Mouse (Mus musculus): ENCODE data around the gene Paqr8. TPM values are rescaled to one million over a fixed set of nuclear protein-coding genes. Genes with fewer than 3 reads are reported as not detected.

The Paqr8 gene
- 0.33 and 0.36 TPM in 2 replicates for polyA plus RNA-seq (2015; fragmentation: Nextera tagmentation; extraction: Ambion mirVana)

DNA sequence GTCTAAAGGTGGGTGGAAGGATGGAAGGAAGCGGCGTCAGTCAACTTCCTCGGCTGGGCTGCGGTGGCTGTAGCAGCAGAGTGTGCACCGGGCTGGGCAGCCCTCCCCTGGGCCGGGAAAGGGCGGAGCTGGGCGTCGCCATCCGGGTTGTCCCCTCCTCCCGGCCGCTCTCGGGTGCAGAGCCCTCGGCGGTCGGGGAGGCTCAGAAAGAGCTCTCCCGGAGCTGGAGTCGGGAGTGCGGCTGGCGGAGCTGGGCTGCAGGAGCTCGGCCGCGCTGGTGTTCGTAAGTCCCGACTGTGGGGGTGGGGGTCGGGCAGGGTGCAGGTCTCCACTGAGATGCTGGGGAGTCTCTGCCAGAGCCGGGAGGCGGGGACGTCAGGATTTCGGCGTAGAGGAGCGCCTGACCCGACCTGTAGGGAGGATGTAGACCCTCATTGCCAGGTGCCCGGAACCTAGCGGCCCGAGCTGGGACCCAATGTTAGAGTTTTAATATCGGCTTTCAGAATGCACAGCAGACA lies at the start of gene Paqr8:
Gene Paqr8, plus strand, starts transcription at position 203 of the 518 bp plus-strand sequence.
- under 1% methylated on average over 30 of the region's 37 CpGs for WGBS (ENCODE audit: insufficient replicate concordance)
- Histone ChIP-seq H3K9me3 (replicated peaks; ENCODE audit: control insufficient read depth, low read length) (no peaks in the 10 kb centered on the region), H3K4me3 (ENCODE audit: low read depth, low read length) (peak within 1 kb of the TSS; percentile 65), H3K27me3 (ENCODE audit: control insufficient read depth, insufficient read depth, low read depth, low read length) (peaks cover 20% of the 10 kb centered on the region), H3K36me3 (ENCODE audit: control insufficient read depth, insufficient read depth) (no peaks in the 10 kb centered on the region), H3K9ac (ENCODE audit: low read depth, low read length) (peak within 1 kb of the TSS; percentile 39), H3K4me1 (ENCODE audit: control insufficient read depth, low read depth, low read length) (peaks cover 3% of the 10 kb centered on the region; the same call in 1 of the 2 replicates), H3K4me2 (ENCODE audit: low read depth, low read length) (peak within 1 kb of the TSS; percentile 90), H3K27ac (ENCODE audit: low read length) (no peak within 1 kb of the TSS)
- peak; percentile 95 for ATAC-seq (ENCODE audit: low read depth)

DNA sequence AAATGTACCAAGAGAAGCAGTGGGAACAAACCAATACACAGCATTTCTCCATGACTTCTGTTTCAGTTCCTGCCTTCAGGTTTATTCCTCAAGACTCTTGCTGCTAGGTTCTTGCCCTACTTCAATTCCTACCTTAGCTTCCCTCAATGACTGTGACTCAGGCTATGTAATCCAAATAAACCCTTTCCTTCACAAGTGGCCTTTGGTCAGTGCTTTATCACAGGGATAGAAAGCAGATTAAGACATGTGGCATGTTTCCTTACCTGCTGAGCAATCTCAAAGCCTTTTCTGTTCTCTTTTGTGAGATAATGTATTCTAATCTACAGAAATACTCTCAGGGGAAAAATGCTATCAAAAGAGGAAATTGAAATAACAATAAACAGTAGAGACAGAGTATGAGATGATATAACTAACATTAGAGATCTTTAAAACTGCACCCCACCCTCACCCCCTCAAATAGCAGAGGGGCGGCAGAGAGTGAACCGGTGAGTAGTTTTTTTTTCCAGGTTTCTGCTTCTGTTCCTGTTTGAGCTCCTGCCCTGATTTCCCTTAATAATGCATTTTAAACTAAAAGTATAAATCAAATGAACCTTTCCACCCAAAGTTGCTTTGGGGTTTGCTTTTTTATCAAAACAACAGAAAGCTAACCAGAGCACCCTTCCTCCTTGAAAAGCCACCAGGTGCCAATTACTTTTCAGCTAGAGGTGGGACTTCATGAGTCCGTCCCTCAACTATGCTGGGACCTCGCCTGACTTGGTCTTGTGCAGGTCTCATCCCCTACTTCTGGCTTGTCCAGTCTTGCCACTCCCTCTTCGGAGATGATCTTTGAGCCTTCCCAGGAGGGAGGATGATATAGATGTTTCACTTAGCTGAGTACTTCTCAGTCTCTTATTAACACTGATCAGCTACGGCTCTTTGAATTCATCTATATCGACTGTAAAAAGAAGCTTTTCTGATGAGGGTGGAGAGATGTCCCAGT lies 33.2 kb upstream of the Paqr8 start:
- Histone ChIP-seq H3K9ac (ENCODE audit: low read depth, low read length) (no peak overlapping the region), H3K27me3 (ENCODE audit: control insufficient read depth, insufficient read depth, low read depth, low read length) (no peaks in the 10 kb centered on the region), H3K9me3 (replicated peaks; ENCODE audit: control insufficient read depth, low read length) (no peaks in the 10 kb centered on the region), H3K27ac (ENCODE audit: low read length) (no peak overlapping the region), H3K4me1 (ENCODE audit: control insufficient read depth, low read depth, low read length) (no peaks in the 10 kb centered on the region), H3K36me3 (ENCODE audit: control insufficient read depth, insufficient read depth) (no peaks in the 10 kb centered on the region), H3K4me3 (ENCODE audit: low read depth, low read length) (no peak overlapping the region), H3K4me2 (ENCODE audit: low read depth, low read length) (no peak overlapping the region)
- no peak for ATAC-seq (ENCODE audit: low read depth)
- 61% methylated on average over 7 of the region's 7 CpGs for WGBS (ENCODE audit: insufficient replicate concordance)

DNA sequence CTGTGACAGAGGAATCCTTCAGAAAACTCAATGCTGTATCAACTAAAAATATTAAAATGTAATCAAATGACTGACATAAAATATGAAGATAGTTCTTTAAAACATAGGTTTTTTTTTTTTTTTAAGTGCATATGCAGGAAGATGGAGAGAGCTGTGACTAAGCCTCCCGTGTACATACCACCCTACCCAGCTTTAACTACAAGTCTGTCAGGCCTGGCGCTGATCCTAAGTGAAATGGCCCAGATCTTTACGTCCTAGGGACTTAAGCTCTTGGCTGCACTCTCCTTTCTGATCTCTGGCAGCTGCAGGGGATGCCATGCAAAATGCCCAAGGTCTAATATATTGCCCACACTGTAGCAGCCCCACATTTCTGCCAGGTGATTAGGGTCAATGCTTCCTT lies 29.6 kb upstream of the Paqr8 start:
- H3K27ac ChIP-seq (ENCODE audit: low read length): no peak overlapping the region
- H3K36me3 ChIP-seq (ENCODE audit: control insufficient read depth, insufficient read depth): no peaks in the 10 kb centered on the region
- no peak for ATAC-seq (ENCODE audit: low read depth)
- H3K27me3 ChIP-seq (ENCODE audit: control insufficient read depth, insufficient read depth, low read depth, low read length): no peaks in the 10 kb centered on the region
- no peaks in the 10 kb centered on the region for H3K4me1 ChIP-seq (ENCODE audit: control insufficient read depth, low read depth, low read length)
- no peak overlapping the region for H3K9ac ChIP-seq (ENCODE audit: low read depth, low read length)
- no peak overlapping the region for H3K4me3 ChIP-seq (ENCODE audit: low read depth, low read length)
- no peak overlapping the region for H3K4me2 ChIP-seq (ENCODE audit: low read depth, low read length)
- H3K9me3 ChIP-seq (replicated peaks; ENCODE audit: control insufficient read depth, low read length): no peaks in the 10 kb centered on the region
- WGBS (ENCODE audit: insufficient replicate concordance): 48% methylated on average over 3 of the region's 3 CpGs

DNA sequence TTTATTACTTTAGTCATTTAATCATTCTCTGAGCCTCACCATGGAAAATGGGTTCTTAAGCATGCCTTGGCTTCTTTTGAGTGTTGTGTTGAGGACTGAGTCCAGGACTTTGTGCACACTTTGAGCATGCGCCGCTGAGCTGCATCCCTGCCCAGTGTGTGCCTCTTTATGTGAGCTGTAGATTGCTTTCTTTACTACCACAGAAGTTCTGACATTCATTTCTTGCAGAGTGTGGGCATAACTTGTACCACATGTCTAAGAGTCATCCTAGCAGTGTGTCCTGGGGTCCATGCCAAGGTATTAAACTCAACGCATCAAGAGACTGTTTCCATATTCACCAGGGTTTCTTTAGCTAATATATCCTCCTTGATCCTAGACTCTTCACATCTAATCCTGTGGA lies 28.5 kb upstream of the Paqr8 start:
- 73% methylated on average over 3 of the region's 3 CpGs for WGBS (ENCODE audit: insufficient replicate concordance)
- no peak for ATAC-seq (ENCODE audit: low read depth)
- Histone ChIP-seq H3K36me3 (ENCODE audit: control insufficient read depth, insufficient read depth) (no peaks in the 10 kb centered on the region), H3K9me3 (replicated peaks; ENCODE audit: control insufficient read depth, low read length) (no peaks in the 10 kb centered on the region), H3K4me3 (ENCODE audit: low read depth, low read length) (no peak overlapping the region), H3K4me2 (ENCODE audit: low read depth, low read length) (no peak overlapping the region), H3K4me1 (ENCODE audit: control insufficient read depth, low read depth, low read length) (no peaks in the 10 kb centered on the region), H3K9ac (ENCODE audit: low read depth, low read length) (no peak overlapping the region), H3K27ac (ENCODE audit: low read length) (no peak overlapping the region), H3K27me3 (ENCODE audit: control insufficient read depth, insufficient read depth, low read depth, low read length) (no peaks in the 10 kb centered on the region)

DNA sequence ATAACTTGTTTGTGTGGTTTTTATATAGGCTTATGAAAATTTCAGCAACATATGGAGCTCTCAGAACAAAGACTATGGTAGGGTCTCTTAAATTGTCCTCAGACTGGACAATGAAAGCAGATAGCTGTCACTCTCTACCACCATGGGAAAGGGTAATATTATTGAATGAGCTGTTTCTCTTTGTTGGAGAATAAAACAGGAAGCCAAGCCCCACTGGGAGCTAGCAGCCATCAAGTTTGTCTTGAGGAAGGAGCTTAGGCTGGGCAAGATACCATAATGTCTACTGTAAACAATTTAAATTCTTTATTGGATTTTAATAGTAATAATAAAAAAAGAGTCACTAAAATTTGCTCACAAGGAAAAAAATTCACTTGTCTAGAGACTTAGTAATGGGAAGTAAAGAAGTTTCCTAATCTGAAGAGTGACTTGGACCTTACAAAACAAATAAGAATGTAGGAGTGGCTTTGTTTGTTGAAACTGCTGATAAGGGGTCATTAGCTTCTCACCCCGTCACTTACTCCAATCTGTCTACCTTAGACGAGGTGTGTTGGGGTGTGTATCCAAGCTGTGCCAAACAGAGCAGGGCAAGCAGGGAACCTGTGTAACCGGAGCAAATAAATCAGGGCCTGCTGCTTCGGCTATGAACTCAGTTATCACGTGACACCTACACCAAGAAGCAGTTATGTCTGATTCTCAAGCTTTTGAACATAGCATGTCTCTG lies 26.8 kb upstream of the Paqr8 start:
- Histone ChIP-seq H3K36me3 (ENCODE audit: control insufficient read depth, insufficient read depth) (no peaks in the 10 kb centered on the region), H3K4me1 (ENCODE audit: control insufficient read depth, low read depth, low read length) (no peaks in the 10 kb centered on the region), H3K9me3 (replicated peaks; ENCODE audit: control insufficient read depth, low read length) (no peaks in the 10 kb centered on the region), H3K4me2 (ENCODE audit: low read depth, low read length) (no peak overlapping the region), H3K9ac (ENCODE audit: low read depth, low read length) (no peak overlapping the region), H3K27ac (ENCODE audit: low read length) (no peak overlapping the region), H3K4me3 (ENCODE audit: low read depth, low read length) (no peak overlapping the region), H3K27me3 (ENCODE audit: control insufficient read depth, insufficient read depth, low read depth, low read length) (no peaks in the 10 kb centered on the region)
- ATAC-seq (ENCODE audit: low read depth): no peak
- WGBS (ENCODE audit: insufficient replicate concordance): 35% methylated on average over 5 of the region's 5 CpGs

- H3K36me3 ChIP-seq (ENCODE audit: control insufficient read depth, insufficient read depth): no peaks in the 10 kb centered on the region
- ATAC-seq (ENCODE audit: low read depth): no peak
- no peaks in the 10 kb centered on the region for H3K27me3 ChIP-seq (ENCODE audit: control insufficient read depth, insufficient read depth, low read depth, low read length)
- H3K9ac ChIP-seq (ENCODE audit: low read depth, low read length): no peak overlapping the region
- H3K4me1 ChIP-seq (ENCODE audit: control insufficient read depth, low read depth, low read length): no peaks in the 10 kb centered on the region
- H3K27ac ChIP-seq (ENCODE audit: low read length): no peak overlapping the region
- no peak overlapping the region for H3K4me2 ChIP-seq (ENCODE audit: low read depth, low read length)
- WGBS (ENCODE audit: insufficient replicate concordance): 61% methylated on average over 8 of the region's 8 CpGs
- no peak overlapping the region for H3K4me3 ChIP-seq (ENCODE audit: low read depth, low read length)
- H3K9me3 ChIP-seq (replicated peaks; ENCODE audit: control insufficient read depth, low read length): no peaks in the 10 kb centered on the region
Observed at GRCm38 (mm10) chr1:20867241-20867902, 23.0 kb upstream of the Paqr8 start.

GRCm38 (mm10) chr1:20868036-20868435 lies 22.4 kb upstream of the Paqr8 start:
- Histone ChIP-seq H3K9ac (ENCODE audit: low read depth, low read length) (no peak overlapping the region), H3K27ac (ENCODE audit: low read length) (no peak overlapping the region), H3K4me3 (ENCODE audit: low read depth, low read length) (no peak overlapping the region), H3K27me3 (ENCODE audit: control insufficient read depth, insufficient read depth, low read depth, low read length) (no peaks in the 10 kb centered on the region), H3K4me2 (ENCODE audit: low read depth, low read length) (no peak overlapping the region), H3K4me1 (ENCODE audit: control insufficient read depth, low read depth, low read length) (no peaks in the 10 kb centered on the region), H3K36me3 (ENCODE audit: control insufficient read depth, insufficient read depth) (no peaks in the 10 kb centered on the region), H3K9me3 (replicated peaks; ENCODE audit: control insufficient read depth, low read length) (no peaks in the 10 kb centered on the region)
- no peak for ATAC-seq (ENCODE audit: low read depth)
- 55% methylated on average over 9 of the region's 9 CpGs for WGBS (ENCODE audit: insufficient replicate concordance)

- Histone ChIP-seq H3K27me3 (ENCODE audit: control insufficient read depth, insufficient read depth, low read depth, low read length) (no peaks in the 10 kb centered on the region), H3K27ac (ENCODE audit: low read length) (no peak overlapping the region), H3K9me3 (replicated peaks; ENCODE audit: control insufficient read depth, low read length) (no peaks in the 10 kb centered on the region), H3K9ac (ENCODE audit: low read depth, low read length) (no peak overlapping the region), H3K36me3 (ENCODE audit: control insufficient read depth, insufficient read depth) (no peaks in the 10 kb centered on the region), H3K4me3 (ENCODE audit: low read depth, low read length) (no peak overlapping the region), H3K4me2 (ENCODE audit: low read depth, low read length) (no peak overlapping the region), H3K4me1 (ENCODE audit: control insufficient read depth, low read depth, low read length) (no peaks in the 10 kb centered on the region)
- 63% methylated on average over 2 of the region's 2 CpGs for WGBS (ENCODE audit: insufficient replicate concordance)
- ATAC-seq (ENCODE audit: low read depth): no peak
Observed at GRCm38 (mm10) chr1:20870887-20871286, 19.5 kb upstream of the Paqr8 start.
